Mouse (Mus musculus) NIH3T3 (cell line): Measurements from ENCODE around the gene Adam3.

Experiments
- DNase-seq: peaks from one replicate; pipeline ENCODE4 v3.0.0-alpha.2; 2012; ENCODE audit warnings: low read depth

The Adam3 gene

GRCm38 (mm10) chr8:24725630-24726029 lies at the start of gene Adam3:
Gene Adam3, minus strand, starts transcription at chr8:24725852.
- no peak for DNase-seq

- DNase-seq, result no peak
Observed at GRCm38 (mm10) chr8:24724886-24725626, 596 bp downstream of the Adam3 start.
